Mouse (Mus musculus) kidney, embryonic 15.5 days (tissue): Measurements from ENCODE around the gene Siae. TPM values are rescaled to one million over a fixed set of nuclear protein-coding genes. Genes with fewer than 3 reads are reported as not detected.

ENCODE experiments used
- ATAC-seq: fragments of 200-750 bp; cut with Nextera tagmentation; replicated peaks from 2 replicates; pipeline ENCODE4 v1.8.0; 2017; ENCODE audit warnings: moderate TSS enrichment; ENCODE audit not compliant: low FRiP score
- H3K27ac ChIP-seq: fragments of 300-500 bp; sonication (generic); 2 replicates; pipeline ENCODE4 v1.5.1; 2015; ENCODE audit warnings: mild to moderate bottlenecking, inconsistent platforms
- H3K27me3 ChIP-seq: fragments of 300-500 bp; sonication (generic); 2 replicates; pipeline ENCODE4 v1.6.1; 2015; ENCODE audit warnings: inconsistent platforms
- H3K36me3 ChIP-seq: fragments of 300-500 bp; sonication (generic); 2 replicates; pipeline ENCODE4 v1.6.1; 2015; ENCODE audit warnings: inconsistent platforms
- H3K4me1 ChIP-seq: fragments of 300-500 bp; sonication (generic); 2 replicates; pipeline ENCODE4 v1.6.1; 2015; ENCODE audit warnings: inconsistent platforms
- H3K4me2 ChIP-seq: fragments of 300-500 bp; sonication (generic); 2 replicates; pipeline ENCODE4 v1.6.1; 2015; ENCODE audit warnings: moderate library complexity, mild to moderate bottlenecking, inconsistent platforms
- H3K4me3 ChIP-seq: fragments of 300-500 bp; sonication (generic); replicated peaks from 2 replicates; pipeline ENCODE4 v1.5.1; 2015; ENCODE audit warnings: mild to moderate bottlenecking, inconsistent platforms
- H3K9ac ChIP-seq: fragments of 300-500 bp; sonication (generic); 2 replicates; pipeline ENCODE4 v1.6.1; 2015; ENCODE audit warnings: mild to moderate bottlenecking, inconsistent platforms
- H3K9me3 ChIP-seq: fragments of 300-500 bp; sonication (generic); replicated peaks from 2 replicates; pipeline ENCODE4 v1.6.1; 2016; ENCODE audit warnings: inconsistent platforms
- WGBS: fragments of 180-500 bp; shearing (Covaris S2); methylation state at CpG from one replicate; pipeline ENCODE4 v1.1.7; 2015; ENCODE audit warnings: mixed read lengths; 5-methylcytosine and 5-hydroxymethylcytosine counted together
- polyA plus RNA-seq: library from polyadenylated mRNA; unstranded; fragments of >200 nt; fragmentation: Nextera tagmentation; extraction: Ambion mirVana; gene quantifications from 2 replicates; pipeline ENCODE4 v1.2.1, GENCODE M21; 2015

Gene Siae
- polyA plus RNA-seq, 1 experiment from 2014 or later: 9.5 TPM

- peaks cover 39% of the 10 kb centered on the region for H3K4me1 ChIP-seq
- peaks cover 67% of the 10 kb centered on the region for H3K27me3 ChIP-seq
- peak overlapping the region; percentile 73 for H3K4me2 ChIP-seq
- WGBS: 27% methylated on average over 9 of the region's 9 CpGs
- peaks cover 23% of the 10 kb centered on the region for H3K36me3 ChIP-seq
- H3K9ac ChIP-seq: peak overlapping the region; percentile 31; the same call in 1 of the 2 replicates
- H3K27ac ChIP-seq: peak overlapping the region; percentile 84
- H3K4me3 ChIP-seq: peak overlapping the region; percentile 44
- H3K9me3 ChIP-seq: no peaks in the 10 kb centered on the region
- no peak for ATAC-seq
Measured at GRCm38 (mm10) chr9:37528225-37528970, 27.1 kb upstream of the Siae start.

- peak; percentile 68 for ATAC-seq
- under 1% methylated on average over 32 of the region's 32 CpGs for WGBS
Measured at GRCm38 (mm10) chr9:37530031-37530887, 25.2 kb upstream of the Siae start.

GRCm38 (mm10) chr9:37530888-37531705 lies 24.4 kb upstream of the Siae start:
- peak overlapping the region; percentile 44 for H3K4me3 ChIP-seq

More at GRCm38 (mm10) chr9:37530031-37530887, 25.2 kb upstream of the Siae start:
- H3K4me3 ChIP-seq: peak overlapping the region; percentile 44
- peak overlapping the region; percentile 73 for H3K4me2 ChIP-seq
- H3K4me1 ChIP-seq: peaks cover 39% of the 10 kb centered on the region
- H3K27me3 ChIP-seq: peaks cover 73% of the 10 kb centered on the region
- H3K9me3 ChIP-seq: no peaks in the 10 kb centered on the region
- H3K9ac ChIP-seq: peak overlapping the region; percentile 41
- peak overlapping the region; percentile 84 for H3K27ac ChIP-seq
- H3K36me3 ChIP-seq: peaks cover 13% of the 10 kb centered on the region; the same call in 1 of the 2 replicates

GRCm38 (mm10) chr9:37536851-37537250 lies 18.6 kb upstream of the Siae start:
- H3K4me1 ChIP-seq: peaks cover 13% of the 10 kb centered on the region
- no peaks in the 10 kb centered on the region for H3K36me3 ChIP-seq
- H3K4me2 ChIP-seq: no peak overlapping the region
- H3K4me3 ChIP-seq: no peak overlapping the region
- 81% methylated on average over 4 of the region's 4 CpGs for WGBS
- H3K9ac ChIP-seq: no peak overlapping the region
- H3K27me3 ChIP-seq: peaks cover 23% of the 10 kb centered on the region
- no peak overlapping the region for H3K27ac ChIP-seq
- no peaks in the 10 kb centered on the region for H3K9me3 ChIP-seq
- no peak for ATAC-seq

More at GRCm38 (mm10) chr9:37530888-37531705, 24.4 kb upstream of the Siae start:
- Histone ChIP-seq H3K9me3 (no peaks in the 10 kb centered on the region), H3K27ac (peak overlapping the region; percentile 82), H3K27me3 (peaks cover 73% of the 10 kb centered on the region), H3K4me1 (peaks cover 39% of the 10 kb centered on the region), H3K4me2 (peak overlapping the region; percentile 73), H3K9ac (peak overlapping the region; percentile 41), H3K36me3 (0 out of 2 replicates have a peak, but pooled peaks cover 4% of the 10 kb centered on the region)
- WGBS: 2% methylated on average over 31 of the region's 31 CpGs
- ATAC-seq: peak; percentile 87

GRCm38 (mm10) chr9:37537658-37538250 lies 17.7 kb upstream of the Siae start:
- ATAC-seq: peak; percentile 23; the same call in 1 of the 2 replicates
- H3K27me3 ChIP-seq: peaks cover 17% of the 10 kb centered on the region
- no peaks in the 10 kb centered on the region for H3K36me3 ChIP-seq
- WGBS: 59% methylated on average over 5 of the region's 5 CpGs
- no peak overlapping the region for H3K4me3 ChIP-seq
- H3K9ac ChIP-seq: no peak overlapping the region
- no peak overlapping the region for H3K4me2 ChIP-seq
- no peaks in the 10 kb centered on the region for H3K9me3 ChIP-seq
- peak overlapping the region; percentile 62; the same call in 1 of the 2 replicates for H3K27ac ChIP-seq
- peaks cover 13% of the 10 kb centered on the region; the same call in 1 of the 2 replicates for H3K4me1 ChIP-seq

GRCm38 (mm10) chr9:37539170-37540025 lies 16.1 kb upstream of the Siae start, which contains the start of gene Vsig2:
TSS of gene Vsig2 (plus strand) at chr9:37539255.
- Histone ChIP-seq H3K36me3 (no peaks in the 10 kb centered on the region), H3K9me3 (no peaks in the 10 kb centered on the region), H3K4me2 (no peak within 1 kb of the TSS), H3K27me3 (peaks cover 22% of the 10 kb centered on the region), H3K4me3 (no peak within 1 kb of the TSS), H3K27ac (no peak within 1 kb of the TSS), H3K4me1 (peaks cover 20% of the 10 kb centered on the region), H3K9ac (no peak within 1 kb of the TSS)
- WGBS: 54% methylated on average over 23 of the region's 23 CpGs
- no peak; the same call in 1 of the 2 replicates for ATAC-seq

- H3K9me3 ChIP-seq: no peaks in the 10 kb centered on the region
- no peaks in the 10 kb centered on the region for H3K36me3 ChIP-seq
- no peak overlapping the region for H3K27ac ChIP-seq
- H3K4me3 ChIP-seq: no peak overlapping the region
- peaks cover 28% of the 10 kb centered on the region for H3K4me1 ChIP-seq
- H3K27me3 ChIP-seq: peaks cover 25% of the 10 kb centered on the region
- ATAC-seq: no peak
- H3K9ac ChIP-seq: no peak overlapping the region
- WGBS: 89% methylated on average over 4 of the region's 4 CpGs
- H3K4me2 ChIP-seq: no peak overlapping the region
Measured at GRCm38 (mm10) chr9:37540226-37540625, 15.3 kb upstream of the Siae start.

GRCm38 (mm10) chr9:37540701-37541575 lies 14.6 kb upstream of the Siae start:
- peaks cover 35% of the 10 kb centered on the region for H3K4me1 ChIP-seq
- H3K4me2 ChIP-seq: no peak overlapping the region
- H3K9ac ChIP-seq: no peak overlapping the region
- no peaks in the 10 kb centered on the region for H3K9me3 ChIP-seq
- WGBS: 88% methylated on average over 6 of the region's 6 CpGs
- no peak overlapping the region for H3K4me3 ChIP-seq
- ATAC-seq: no peak
- H3K27ac ChIP-seq: peak overlapping the region; percentile 41; the same call in 1 of the 2 replicates
- H3K27me3 ChIP-seq: peaks cover 32% of the 10 kb centered on the region
- no peaks in the 10 kb centered on the region for H3K36me3 ChIP-seq

GRCm38 (mm10) chr9:37541851-37542642 lies 13.5 kb upstream of the Siae start:
- Histone ChIP-seq H3K36me3 (no peaks in the 10 kb centered on the region), H3K9ac (no peak overlapping the region), H3K27ac (peak overlapping the region; percentile 41), H3K4me1 (peaks cover 36% of the 10 kb centered on the region), H3K27me3 (peaks cover 43% of the 10 kb centered on the region), H3K9me3 (no peaks in the 10 kb centered on the region), H3K4me3 (no peak overlapping the region), H3K4me2 (no peak overlapping the region)
- WGBS: 64% methylated on average over 7 of the region's 7 CpGs
- ATAC-seq: no peak
